In the genomic region with DNA sequence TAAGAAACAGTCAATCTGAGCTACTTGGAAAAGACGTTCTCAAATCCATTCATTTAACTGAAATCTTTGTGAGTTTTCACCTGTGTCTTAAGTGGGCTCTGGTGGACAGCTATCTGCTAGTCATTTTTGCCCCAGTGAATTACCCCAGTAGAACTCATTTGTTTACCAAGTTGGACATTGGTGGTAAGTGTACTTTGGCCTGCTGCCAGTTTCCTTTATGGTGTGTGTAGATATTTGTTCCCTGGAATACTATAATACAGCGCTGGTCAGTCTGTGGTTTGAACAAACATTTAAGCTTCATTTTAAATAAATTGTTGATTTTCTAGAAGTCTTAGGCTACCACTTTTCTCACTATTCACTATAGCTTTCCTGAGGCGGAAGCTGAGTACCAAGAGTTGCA, we compare ENCODE assay signal across 21 mouse cellular contexts. TPM values are rescaled to one million over a fixed set of nuclear protein-coding genes. Genes with fewer than 3 reads are reported as not detected.
A peak's percentile ranks its signal among the peaks of the same experiment; 100 is the strongest.
DNase-seq lines count a peak whose midpoint lies in the region; ATAC-seq and TF ChIP-seq lines count a peak whose summit lies in the region.
"Had no signal": no experiment of that assay in that cellular context is flagged by ENCODE, and none has a peak within 500 bp of the region (broad histone marks: within the 10 kb centered on the region; RNA-seq: fewer than 3 reads in every experiment).

No protein-coding gene starts in this region.

- peak; percentile 77; the same call in 1 of the 2 replicates for ATAC-seq in intestine, embryonic 15.5 days
- peak; percentile 68; the same call in 1 of the 2 replicates for ATAC-seq in stomach, postnatal 0 days (ENCODE audit: low FRiP score, low TSS enrichment)
- ATAC-seq: forebrain, embryonic 15.5 days had no signal

- no peaks in the 10 kb centered on the region for H3K9me3 ChIP-seq in intestine, embryonic 15.5 days
- no peaks in the 10 kb centered on the region for H3K9me3 ChIP-seq in stomach, postnatal 0 days (ENCODE audit: control insufficient read depth, low read length)
- H3K9me3 ChIP-seq: embryonic facial prominence, embryonic 12.5 days; forebrain, embryonic 15.5 days; heart, embryonic 10.5 days; hindbrain, embryonic 12.5 days had no signal

- H3K27ac ChIP-seq in intestine, embryonic 15.5 days = no peak overlapping the region
- H3K27ac ChIP-seq in stomach, postnatal 0 days (replicated peaks) = no peak overlapping the region
- H3K27ac ChIP-seq: embryonic facial prominence, embryonic 12.5 days; forebrain, embryonic 15.5 days; heart, embryonic 10.5 days; hindbrain, embryonic 12.5 days had no signal

- no peaks in the 10 kb centered on the region for H3K36me3 ChIP-seq in intestine, embryonic 15.5 days
- no peaks in the 10 kb centered on the region for H3K36me3 ChIP-seq in stomach, postnatal 0 days (ENCODE audit: control insufficient read depth, insufficient read depth, low read length)
- H3K36me3 ChIP-seq: embryonic facial prominence, embryonic 12.5 days; forebrain, embryonic 15.5 days; heart, embryonic 10.5 days; hindbrain, embryonic 12.5 days had no signal

- no peak for TF ChIP-seq EP300 in stomach, postnatal 0 days (optimal IDR thresholded peaks at IDR 0.05)

- no peak for TF ChIP-seq CTCF in stomach, postnatal 0 days (IDR thresholded peaks at IDR 0.05; ENCODE audit: low read depth)

- no peak overlapping the region for H3K9ac ChIP-seq in intestine, embryonic 15.5 days
- H3K9ac ChIP-seq in stomach, postnatal 0 days (ENCODE audit: low read length) = no peak overlapping the region
- H3K9ac ChIP-seq: embryonic facial prominence, embryonic 12.5 days; forebrain, embryonic 15.5 days; hindbrain, embryonic 12.5 days had no signal

- H3K4me1 ChIP-seq in intestine, embryonic 15.5 days (replicated peaks) = no peaks in the 10 kb centered on the region
- H3K4me1 ChIP-seq in stomach, postnatal 0 days (replicated peaks; ENCODE audit: control insufficient read depth, insufficient read depth) = no peaks in the 10 kb centered on the region
- H3K4me1 ChIP-seq: embryonic facial prominence, embryonic 12.5 days; forebrain, embryonic 15.5 days; heart, embryonic 10.5 days; hindbrain, embryonic 12.5 days had no signal

- no peak overlapping the region for H3K4me3 ChIP-seq in intestine, embryonic 15.5 days (replicated peaks)
- H3K4me3 ChIP-seq in stomach, postnatal 0 days (ENCODE audit: low read depth, low read length) = no peak overlapping the region
- H3K4me3 ChIP-seq: embryonic facial prominence, embryonic 12.5 days; forebrain, embryonic 15.5 days; heart, embryonic 10.5 days; hindbrain, embryonic 12.5 days had no signal

- WGBS in intestine, embryonic 15.5 days = 49% methylated on average over 3 of the region's 3 CpGs
- WGBS in stomach, postnatal 0 days = 48% methylated on average over 3 of the region's 3 CpGs

- peak; percentile 5 for DNase-seq in lung, postnatal 25 days (ENCODE audit: low spot score)
- DNase-seq in lung, postnatal 4 days = no peak
- DNase-seq in NIH3T3 (ENCODE audit: low read depth) = peak; percentile 8
- DNase-seq in stomach, postnatal 0 days (ENCODE audit: low spot score) = peak; percentile 65
- no peak for DNase-seq in natural killer cell, adult 2 months (ENCODE audit: low spot score in 2 of 2)
- DNase-seq: adrenal gland, postnatal 10 days; cerebellum, adult 11-12 months; cerebellum, adult 9-10 months; cerebellum, postnatal 25 days; gastrocnemius, postnatal 10 days; heart, adult 18-20 months; heart, postnatal 10 days; heart, postnatal 4 days had no signal

- H3K4me2 ChIP-seq in intestine, embryonic 15.5 days (replicated peaks) = no peak overlapping the region
- H3K4me2 ChIP-seq in stomach, postnatal 0 days (replicated peaks; ENCODE audit: low read depth) = no peak overlapping the region
- H3K4me2 ChIP-seq: embryonic facial prominence, embryonic 12.5 days; forebrain, embryonic 15.5 days; hindbrain, embryonic 12.5 days had no signal

- no peaks in the 10 kb centered on the region for H3K27me3 ChIP-seq in intestine, embryonic 15.5 days (replicated peaks)
- H3K27me3 ChIP-seq in stomach, postnatal 0 days (ENCODE audit: control insufficient read depth, insufficient read depth, low read length) = no peaks in the 10 kb centered on the region
- H3K27me3 ChIP-seq: embryonic facial prominence, embryonic 12.5 days; forebrain, embryonic 15.5 days; hindbrain, embryonic 12.5 days had no signal

RNA-seq across cellular contexts. Expression of gene Rasef, which starts 35.8 kb away (rescaled TPM):
- 4.6 and 6.6 TPM in 2 replicates for polyA plus RNA-seq in intestine, embryonic 15.5 days (2015; fragmentation: Nextera tagmentation; extraction: Ambion mirVana)
- polyA plus RNA-seq in stomach, postnatal 0 days (2015; fragmentation: Nextera tagmentation; extraction: Ambion mirVana) = 9.9 and 11.1 TPM in 2 replicates
- polyA plus RNA-seq: cortical plate, adult 2 months had no signal

RNA-seq across cellular contexts. Expression of gene Gm11758, which starts 49.5 kb away (rescaled TPM):
- polyA plus RNA-seq in intestine, embryonic 15.5 days (2015; fragmentation: Nextera tagmentation; extraction: Ambion mirVana) = not detected in 2 replicates
- polyA plus RNA-seq in stomach, postnatal 0 days (2015; fragmentation: Nextera tagmentation; extraction: Ambion mirVana) = not detected in 2 replicates
- polyA plus RNA-seq: cortical plate, adult 2 months; embryonic facial prominence, embryonic 12.5 days; forebrain, embryonic 11.5 days; forebrain, embryonic 15.5 days; heart, embryonic 10.5 days; heart, embryonic 14.5 days; hindbrain, embryonic 12.5 days had no signal

Comparison
In these comparisons a context has a peak if more than half of its experiments do, and no peak if none do; other contexts are left out.
1. DNase-seq: peak in lung, postnatal 25 days (single experiment), NIH3T3 (single experiment) and stomach, postnatal 0 days (single experiment); none in lung, postnatal 4 days (0 of 2) and natural killer cell, adult 2 months (0 of 2).